In genomic region chr2:87515046-87515445, GRCm38 (mm10) we compare ENCODE assay signal across 27 mouse cellular contexts. TPM values are rescaled to one million over a fixed set of nuclear protein-coding genes. Genes with fewer than 3 reads are reported as not detected.
DNase-seq lines count a peak whose midpoint lies in the region; ATAC-seq and TF ChIP-seq lines count a peak whose summit lies in the region.
"Had no signal": no experiment of that assay in that cellular context is flagged by ENCODE, and none has a peak within 500 bp of the region (broad histone marks: within the 10 kb centered on the region; RNA-seq: fewer than 3 reads in every experiment).

No protein-coding gene starts in this region.

- H3K27ac ChIP-seq in ES-Bruce4 (ENCODE audit: insufficient read depth, low read length) = peak overlapping the region; percentile 81
- H3K27ac ChIP-seq in midbrain, postnatal 0 days (ENCODE audit: low read depth, low read length) = no peak overlapping the region
- H3K27ac ChIP-seq: embryonic facial prominence, embryonic 10.5 days; embryonic facial prominence, embryonic 12.5 days; forebrain, embryonic 13.5 days; forebrain, embryonic 15.5 days had no signal

- TF ChIP-seq POLR2A in ES-Bruce4 (IDR thresholded peaks at IDR 0.05; ENCODE audit: insufficient read depth, low read length) = no peak

- no peak for TF ChIP-seq EP300 in ES-Bruce4 (IDR thresholded peaks at IDR 0.05; ENCODE audit: insufficient read depth, low read depth, low read length)

- no peaks in the 10 kb centered on the region for H3K36me3 ChIP-seq in ES-Bruce4 (ENCODE audit: control insufficient read depth, insufficient read depth, low read length, poor library complexity, severe bottlenecking)
- H3K36me3 ChIP-seq in midbrain, postnatal 0 days (ENCODE audit: insufficient read depth, low read length) = no peaks in the 10 kb centered on the region
- H3K36me3 ChIP-seq: embryonic facial prominence, embryonic 10.5 days; embryonic facial prominence, embryonic 12.5 days; forebrain, embryonic 15.5 days; G1E had no signal

- 83% methylated on average over 2 of the region's 2 CpGs for WGBS in midbrain, postnatal 0 days

- no peak overlapping the region for H3K4me2 ChIP-seq in midbrain, postnatal 0 days (ENCODE audit: low read depth, low read length, poor library complexity, severe bottlenecking)
- H3K4me2 ChIP-seq: embryonic facial prominence, embryonic 12.5 days; forebrain, embryonic 13.5 days; forebrain, embryonic 15.5 days had no signal

- no peaks in the 10 kb centered on the region for H3K9me3 ChIP-seq in ES-Bruce4 (replicated peaks; ENCODE audit: control insufficient read depth, insufficient read depth, low read length, poor library complexity, severe bottlenecking)
- H3K9me3 ChIP-seq in midbrain, postnatal 0 days (ENCODE audit: low read length) = no peaks in the 10 kb centered on the region
- H3K9me3 ChIP-seq: embryonic facial prominence, embryonic 10.5 days; embryonic facial prominence, embryonic 12.5 days; forebrain, embryonic 13.5 days; forebrain, embryonic 15.5 days had no signal

- DNase-seq in ES-CJ7 (ENCODE audit: low read depth, low spot score) = peak; percentile 61
- peak; percentile 82 for DNase-seq in R1 (ENCODE audit: low read depth, low spot score)
- no peak for DNase-seq in lung, postnatal 4 days
- DNase-seq in midbrain, postnatal 0 days (ENCODE audit: low spot score) = no peak
- no peak for DNase-seq in gastrocnemius, adult 18-20 months (ENCODE audit: low spot score)
- DNase-seq: adrenal gland, adult 8-10 months; adrenal gland, postnatal 14 days; adrenal gland, postnatal 36 days; cerebellum, adult 11-12 months; cerebellum, adult 2 months; cerebellum, adult 9-10 months; cerebellum, postnatal 10 days; cerebellum, postnatal 25 days; forebrain, postnatal 0 days had no signal

- no peaks in the 10 kb centered on the region for H3K27me3 ChIP-seq in ES-Bruce4 (ENCODE audit: control insufficient read depth, insufficient read depth, low read length, poor library complexity, severe bottlenecking)
- no peaks in the 10 kb centered on the region for H3K27me3 ChIP-seq in midbrain, postnatal 0 days (ENCODE audit: insufficient read depth, low read length)
- H3K27me3 ChIP-seq: embryonic facial prominence, embryonic 12.5 days; forebrain, embryonic 13.5 days; forebrain, embryonic 15.5 days; Patski had no signal

- no peaks in the 10 kb centered on the region for H3K4me1 ChIP-seq in ES-Bruce4 (ENCODE audit: control insufficient read depth, insufficient read depth, low read length)
- H3K4me1 ChIP-seq in midbrain, postnatal 0 days (ENCODE audit: insufficient read depth, low read length) = no peaks in the 10 kb centered on the region
- H3K4me1 ChIP-seq: embryonic facial prominence, embryonic 10.5 days; embryonic facial prominence, embryonic 12.5 days; forebrain, embryonic 13.5 days; forebrain, embryonic 15.5 days had no signal

- no peak for TF ChIP-seq CTCF in ES-Bruce4 (IDR thresholded peaks at IDR 0.05; ENCODE audit: low read depth, low read length)
- no peak for TF ChIP-seq CTCF in midbrain, postnatal 0 days (IDR thresholded peaks at IDR 0.05)

- H3K9ac ChIP-seq in ES-Bruce4 (ENCODE audit: low read depth, poor library complexity, severe bottlenecking) = no peak overlapping the region
- H3K9ac ChIP-seq in midbrain, postnatal 0 days (replicated peaks; ENCODE audit: low read length, poor library complexity, severe bottlenecking) = no peak overlapping the region
- H3K9ac ChIP-seq: embryonic facial prominence, embryonic 12.5 days; forebrain, embryonic 13.5 days; forebrain, embryonic 15.5 days; forebrain, postnatal 0 days had no signal

- no peak overlapping the region for H3K4me3 ChIP-seq in ES-Bruce4 (ENCODE audit: low read depth, low read length)
- no peak overlapping the region for H3K4me3 ChIP-seq in midbrain, postnatal 0 days (ENCODE audit: low read depth, low read length)
- H3K4me3 ChIP-seq: embryonic facial prominence, embryonic 10.5 days; embryonic facial prominence, embryonic 12.5 days; forebrain, embryonic 13.5 days; forebrain, embryonic 15.5 days had no signal

- ATAC-seq in midbrain, postnatal 0 days (ENCODE audit: low FRiP score) = no peak
- ATAC-seq: activated CD4-positive, CD25-positive, alpha-beta regulatory T cell, adult 4 months; forebrain, embryonic 13.5 days; forebrain, embryonic 15.5 days; forebrain, postnatal 0 days; Patski had no signal

RNA-seq across cellular contexts. Expression of gene Pramel6, which starts 8.7 kb away (rescaled TPM):
- 0.76 and 1.4 TPM in 2 replicates for polyA plus RNA-seq in ES-Bruce4 (2011; ENCODE audit: insufficient read depth, insufficient read length, low read depth, missing spikeins)
- total RNA-seq in midbrain, postnatal 0 days (2014; rRNA removed) = not detected in 2 replicates
- polyA plus RNA-seq in midbrain, postnatal 0 days (2015; fragmentation: Nextera tagmentation; extraction: Ambion mirVana) = not detected in 2 replicates
- not detected for total RNA-seq in gastrocnemius, adult 18-20 months (2021)
- total RNA-seq: adrenal gland, adult 18-20 months; adrenal gland, adult 8-10 months; adrenal gland, postnatal 14 days; adrenal gland, postnatal 36 days; forebrain, postnatal 0 days had no signal
- polyA plus RNA-seq: activated CD4-positive, CD25-positive, alpha-beta regulatory T cell, adult 4 months; C2C12; cerebellum, adult 2 months; cortical plate, adult 2 months; embryonic facial prominence, embryonic 10.5 days; embryonic facial prominence, embryonic 12.5 days; embryonic facial prominence, embryonic 14.5 days; forebrain, embryonic 11.5 days; forebrain, embryonic 13.5 days; forebrain, embryonic 15.5 days; forebrain, postnatal 0 days; G1E; Patski had no signal

RNA-seq across cellular contexts. Expression of gene Olfr153, which starts 16.6 kb away (rescaled TPM):
- not detected in 2 replicates for polyA plus RNA-seq in ES-Bruce4 (2011; ENCODE audit: insufficient read depth, insufficient read length, low read depth, missing spikeins)
- 0.52 TPM in 1 of 2 replicates, not detected in the other for total RNA-seq in midbrain, postnatal 0 days (2014; rRNA removed)
- polyA plus RNA-seq in midbrain, postnatal 0 days (2015; fragmentation: Nextera tagmentation; extraction: Ambion mirVana) = not detected in 2 replicates
- total RNA-seq in gastrocnemius, adult 18-20 months (2021) = not detected
- total RNA-seq: adrenal gland, adult 18-20 months; adrenal gland, adult 8-10 months; adrenal gland, postnatal 14 days; adrenal gland, postnatal 36 days; forebrain, postnatal 0 days had no signal
- polyA plus RNA-seq: activated CD4-positive, CD25-positive, alpha-beta regulatory T cell, adult 4 months; C2C12; cortical plate, adult 2 months; embryonic facial prominence, embryonic 10.5 days; embryonic facial prominence, embryonic 12.5 days; embryonic facial prominence, embryonic 14.5 days; forebrain, embryonic 11.5 days; forebrain, embryonic 13.5 days; forebrain, embryonic 15.5 days; forebrain, postnatal 0 days; G1E; Patski had no signal

RNA-seq across cellular contexts. Expression of gene Pramel7, which starts 18.2 kb away (rescaled TPM):
- not detected in 2 replicates for polyA plus RNA-seq in ES-Bruce4 (2011; ENCODE audit: insufficient read depth, insufficient read length, low read depth, missing spikeins)
- total RNA-seq in midbrain, postnatal 0 days (2014; rRNA removed) = not detected in 2 replicates
- not detected in 2 replicates for polyA plus RNA-seq in midbrain, postnatal 0 days (2015; fragmentation: Nextera tagmentation; extraction: Ambion mirVana)
- total RNA-seq in gastrocnemius, adult 18-20 months (2021) = not detected
- total RNA-seq: adrenal gland, adult 18-20 months; adrenal gland, adult 8-10 months; adrenal gland, postnatal 14 days; adrenal gland, postnatal 36 days; forebrain, postnatal 0 days; G1E had no signal
- polyA plus RNA-seq: activated CD4-positive, CD25-positive, alpha-beta regulatory T cell, adult 4 months; C2C12; cerebellum, adult 2 months; cortical plate, adult 2 months; embryonic facial prominence, embryonic 10.5 days; embryonic facial prominence, embryonic 12.5 days; embryonic facial prominence, embryonic 14.5 days; forebrain, embryonic 11.5 days; forebrain, embryonic 13.5 days; forebrain, embryonic 15.5 days; forebrain, postnatal 0 days; G1E; Patski had no signal

RNA-seq across cellular contexts. Expression of gene Olfr1128, which starts 30.3 kb away (rescaled TPM):
- polyA plus RNA-seq in ES-Bruce4 (2011; ENCODE audit: insufficient read depth, insufficient read length, low read depth, missing spikeins) = not detected in 2 replicates
- not detected in 2 replicates for total RNA-seq in midbrain, postnatal 0 days (2014; rRNA removed)
- not detected in 2 replicates for polyA plus RNA-seq in midbrain, postnatal 0 days (2015; fragmentation: Nextera tagmentation; extraction: Ambion mirVana)
- not detected for total RNA-seq in gastrocnemius, adult 18-20 months (2021)
- total RNA-seq: adrenal gland, adult 18-20 months; adrenal gland, adult 8-10 months; adrenal gland, postnatal 14 days; adrenal gland, postnatal 36 days; forebrain, postnatal 0 days; G1E had no signal
- polyA plus RNA-seq: C2C12; cerebellum, adult 2 months; cortical plate, adult 2 months; embryonic facial prominence, embryonic 10.5 days; embryonic facial prominence, embryonic 12.5 days; embryonic facial prominence, embryonic 14.5 days; forebrain, embryonic 11.5 days; forebrain, embryonic 13.5 days; forebrain, embryonic 15.5 days; forebrain, postnatal 0 days; G1E; Patski had no signal

RNA-seq across cellular contexts. Expression of gene Olfr1129, which starts 58.7 kb away (rescaled TPM):
- not detected in 2 replicates for polyA plus RNA-seq in ES-Bruce4 (2011; ENCODE audit: insufficient read depth, insufficient read length, low read depth, missing spikeins)
- not detected in 2 replicates for total RNA-seq in midbrain, postnatal 0 days (2014; rRNA removed)
- polyA plus RNA-seq in midbrain, postnatal 0 days (2015; fragmentation: Nextera tagmentation; extraction: Ambion mirVana) = not detected in 2 replicates
- total RNA-seq in gastrocnemius, adult 18-20 months (2021) = not detected
- total RNA-seq: adrenal gland, adult 18-20 months; adrenal gland, adult 8-10 months; adrenal gland, postnatal 14 days; adrenal gland, postnatal 36 days; forebrain, postnatal 0 days had no signal
- polyA plus RNA-seq: activated CD4-positive, CD25-positive, alpha-beta regulatory T cell, adult 4 months; C2C12; cerebellum, adult 2 months; cortical plate, adult 2 months; embryonic facial prominence, embryonic 10.5 days; embryonic facial prominence, embryonic 12.5 days; embryonic facial prominence, embryonic 14.5 days; forebrain, embryonic 11.5 days; forebrain, embryonic 13.5 days; forebrain, embryonic 15.5 days; forebrain, postnatal 0 days; G1E; Patski had no signal

Comparison
In these comparisons a context has a peak if more than half of its experiments do, and no peak if none do; other contexts are left out.
1. DNase-seq: peak in ES-CJ7 (single experiment) and R1 (single experiment); none in lung, postnatal 4 days (0 of 2), midbrain, postnatal 0 days (single experiment) and gastrocnemius, adult 18-20 months (single experiment).